Mouse (Mus musculus): ENCODE data around the gene Efcab14.

DNA sequence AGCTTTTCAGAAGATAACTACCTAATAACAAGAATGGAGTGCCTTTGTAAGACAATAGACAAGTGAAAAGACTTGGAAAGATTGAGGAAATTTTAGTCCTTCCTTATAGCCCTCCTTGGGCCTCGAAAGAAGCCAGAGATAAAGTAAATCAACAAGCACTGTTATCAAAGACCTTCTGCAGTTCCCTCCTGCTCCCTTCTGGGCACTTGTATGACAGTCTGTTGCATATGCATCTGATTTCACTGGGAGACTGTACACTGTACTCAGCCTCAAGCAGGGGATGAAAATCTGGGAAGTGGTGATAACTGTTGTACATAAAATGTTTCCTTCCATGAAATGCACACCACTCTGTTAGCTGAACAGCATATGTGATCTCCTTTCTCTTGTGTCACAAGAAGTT is 11.8 kb downstream of the Efcab14 start:
- no peak for TF ChIP-seq CTCF (IDR thresholded peaks at IDR 0.05)
- no peak for TF ChIP-seq EP300 (IDR thresholded peaks at IDR 0.05)

All from lung, postnatal 0 days (tissue).